Mouse (Mus musculus) adrenal gland (tissue): ENCODE data around the gene Igfbp5.

Source experiments
- intact Hi-C: fragments of 180-260 bp; cut with DNase I; formaldehyde crosslinking; loops from one replicate; pipeline ENCODE4 v1.15.1; 2025
- long read RNA-seq, 2 experiments: library from polyadenylated mRNA; unstranded; transcript quantifications; one replicate each; pipeline ENCODE4 v2.0.0; 2020; ENCODE audit warnings: borderline replicate concordance in 1 of 2; ENCODE audit not compliant: insufficient replicate concordance in 1 of 2

Igfbp5 gene
- long read RNA-seq, experiment 1, partial matches to known transcripts, result 0 of 18 reads
- long read RNA-seq, experiment 1, other reads (novel, unspliced or antisense), result 18 of 18 reads
- long read RNA-seq, experiment 2, full-length matches to known transcripts, result 2 of 43 reads
- long read RNA-seq, experiment 2, partial matches to known transcripts, result 0 of 43 reads
- long read RNA-seq, experiment 2, other reads (novel, unspliced or antisense), result 41 of 43 reads

DNA sequence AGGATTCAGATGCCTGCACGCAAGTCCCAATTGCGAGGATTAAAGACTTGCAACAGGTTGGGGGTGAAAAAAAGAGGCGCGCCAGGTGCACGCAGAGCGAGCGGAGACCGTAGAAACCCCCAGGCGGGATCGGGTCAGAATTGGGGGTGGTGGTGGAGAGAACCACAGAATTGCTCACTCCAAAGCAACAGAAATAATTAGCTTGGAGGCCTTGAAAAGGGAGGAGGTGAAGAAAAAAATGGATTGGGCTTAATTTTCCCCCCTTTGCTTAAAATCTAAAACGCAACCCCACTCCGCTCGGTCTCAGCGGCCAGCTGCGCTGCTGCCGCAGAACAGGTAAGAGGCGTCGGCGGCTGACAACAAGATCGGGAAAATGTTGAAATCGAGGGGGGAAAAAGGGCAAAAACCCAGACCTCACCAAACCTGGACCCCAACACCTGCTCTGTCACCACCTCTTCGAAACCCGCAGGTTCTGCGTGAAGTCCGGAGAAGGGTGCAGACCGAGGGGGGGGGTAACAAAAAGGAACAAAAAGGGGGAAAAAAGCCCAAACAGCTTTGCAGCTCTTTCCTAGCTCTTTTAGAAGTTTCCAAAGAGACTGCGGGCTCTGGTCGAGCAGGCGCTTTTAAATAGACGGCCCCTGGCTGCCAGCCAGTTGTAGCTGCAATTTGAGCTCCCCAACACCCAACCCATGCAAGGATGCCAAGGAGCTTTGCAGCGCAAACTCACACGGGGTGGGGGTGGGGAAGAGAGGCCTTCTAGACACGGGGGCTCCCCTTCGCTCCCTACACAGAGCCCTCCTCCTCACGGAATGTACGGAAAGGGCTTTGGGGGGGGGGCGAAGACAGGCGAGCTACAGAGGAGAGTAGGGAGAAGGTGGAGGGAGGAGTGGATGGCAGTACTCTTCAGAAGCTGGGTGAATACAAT, at the start of gene Igfbp5:
TSS of gene Igfbp5 (minus strand) at position 598 of the 925 bp plus-strand sequence.
- intact Hi-C loops, result loop anchor here (5.0 kb wide), 1 partner anchor 743 kb away; no protein-coding TSS in a partner anchor

DNA sequence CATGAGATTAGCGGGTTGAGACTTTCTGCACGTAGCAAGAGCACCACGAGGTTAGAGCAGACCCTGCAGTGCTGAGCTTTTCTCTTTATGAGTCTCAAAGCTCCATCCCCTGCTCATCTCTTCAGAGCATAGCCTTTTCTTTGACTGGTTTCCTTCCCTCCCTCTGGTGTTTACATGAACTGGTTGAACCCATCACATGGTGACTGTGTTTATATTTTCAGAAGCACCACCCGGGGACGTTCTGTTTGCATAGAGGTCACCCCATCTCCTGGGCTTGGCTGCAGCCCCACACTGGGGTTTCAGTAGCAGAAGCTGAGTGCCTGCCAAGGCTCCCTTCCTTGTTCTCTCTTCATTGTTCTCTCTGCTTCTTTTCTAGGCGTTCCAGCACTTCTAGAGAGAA, 40.1 kb upstream of the Igfbp5 start:
- intact Hi-C loops, result no loop called here

GRCm38 (mm10) chr1:72913073-72913472, 38.4 kb upstream of the Igfbp5 start:
- intact Hi-C loops, result no loop called here

GRCm38 (mm10) chr1:72895821-72896220, 21.1 kb upstream of the Igfbp5 start:
- intact Hi-C loops, result no loop called here

- intact Hi-C loops, result no loop called here
Observed at GRCm38 (mm10) chr1:72887910-72888309, 13.2 kb upstream of the Igfbp5 start.

DNA sequence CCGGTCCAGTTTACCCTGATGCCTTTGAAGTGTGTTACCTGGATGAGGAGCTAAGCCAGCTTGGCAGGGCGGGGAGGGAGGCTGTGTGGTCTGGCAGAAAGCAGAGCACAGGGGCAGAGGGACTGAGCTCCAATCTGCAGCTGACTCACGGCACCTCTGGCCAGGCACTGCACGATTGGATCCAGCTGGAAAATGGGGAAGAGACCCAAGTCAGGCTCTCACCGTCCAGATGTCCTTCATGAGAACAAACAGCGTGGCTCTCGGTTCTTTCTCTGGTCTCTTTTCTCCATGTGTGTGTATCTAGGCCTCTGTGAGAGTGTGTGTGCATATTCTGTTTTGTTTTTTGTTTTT, 11.1 kb upstream of the Igfbp5 start:
- intact Hi-C loops, result no loop called here

DNA sequence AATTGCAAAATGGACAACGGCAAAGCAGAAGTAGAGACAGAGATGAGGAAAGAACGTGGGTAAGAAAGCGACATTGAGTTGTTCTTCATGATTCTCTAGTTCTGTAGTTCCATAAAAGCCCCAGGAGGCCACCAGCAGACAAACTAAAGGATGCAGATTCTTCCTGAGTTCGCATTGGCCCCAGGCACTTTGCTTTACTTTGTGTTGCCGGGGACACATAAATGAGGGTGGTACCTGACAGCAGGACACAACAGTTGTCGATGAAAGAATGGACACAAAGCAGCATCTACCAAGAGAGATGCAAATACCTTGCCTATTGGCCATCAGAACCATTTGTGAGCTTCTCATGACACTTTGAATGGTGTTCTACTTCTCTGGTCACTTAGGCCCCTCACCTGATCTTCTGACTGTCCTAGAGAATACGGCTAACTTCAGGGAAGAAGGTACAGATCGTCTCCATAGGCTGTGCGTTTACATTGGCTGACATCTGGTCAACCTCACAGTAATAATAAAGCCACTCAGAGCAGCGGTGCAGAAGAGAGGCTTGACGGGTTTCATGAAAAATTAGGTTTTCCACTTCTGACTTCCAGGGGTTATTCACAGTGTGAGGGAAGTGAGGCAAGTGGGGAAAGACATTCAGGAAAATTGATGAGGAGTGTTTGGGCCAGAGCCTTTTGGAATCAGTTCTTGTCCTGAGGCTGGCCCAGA, 10.6 kb upstream of the Igfbp5 start:
- intact Hi-C loops, result no loop called here

DNA sequence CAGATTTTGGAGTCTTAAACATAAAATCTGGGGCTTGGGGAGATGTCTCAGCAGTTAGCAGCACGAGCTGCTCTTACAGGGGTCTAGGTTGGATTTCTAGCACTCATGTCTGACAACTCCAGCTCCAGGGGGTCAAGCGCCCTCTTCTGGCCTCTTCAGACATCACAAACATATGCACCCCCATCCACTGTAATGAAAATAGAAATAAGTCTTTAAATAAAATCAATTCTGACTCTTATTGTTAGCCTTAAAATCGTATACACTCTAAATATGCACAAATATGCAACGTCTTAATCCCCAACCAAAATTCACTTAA, 4.6 kb upstream of the Igfbp5 start:
- intact Hi-C loops, result loop anchor here (5.0 kb wide), 1 partner anchor 738 kb away; no protein-coding TSS in a partner anchor

GRCm38 (mm10) chr1:72878473-72879318, 4.0 kb upstream of the Igfbp5 start:
- intact Hi-C loops, result loop anchor here (5.0 kb wide), 1 partner anchor 739 kb away; no protein-coding TSS in a partner anchor

DNA sequence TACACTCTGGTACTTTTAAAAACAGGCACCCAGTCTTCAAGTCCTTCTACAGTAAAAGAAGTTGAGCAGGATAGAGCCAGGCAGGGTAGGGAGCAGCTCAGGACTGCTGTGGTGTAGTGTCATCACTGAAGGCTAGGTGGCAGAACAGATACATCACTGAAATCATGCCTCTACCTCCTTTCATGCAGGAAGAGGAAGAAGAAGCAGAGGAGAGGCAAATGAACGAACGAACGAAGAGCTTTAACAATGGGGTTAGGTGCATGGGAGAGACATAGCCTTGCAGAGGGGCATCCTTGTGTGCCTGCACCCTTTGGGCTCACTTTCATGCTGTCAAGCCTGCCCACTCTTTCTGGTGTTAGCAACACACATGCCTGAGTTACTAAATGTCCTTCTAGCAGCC, 3.2 kb upstream of the Igfbp5 start:
- intact Hi-C loops, result loop anchor here (2.0 to 5.0 kb wide), 2 partner anchors 397 to 739 kb away; no protein-coding TSS in a partner anchor

GRCm38 (mm10) chr1:72876111-72876510, 1.4 kb upstream of the Igfbp5 start:
- intact Hi-C loops, result loop anchor here (2.0 to 5.0 kb wide), 2 partner anchors 399 to 741 kb away; no protein-coding TSS in a partner anchor

- intact Hi-C loops, result loop anchor here (2.0 to 5.0 kb wide), 2 partner anchors 399 to 742 kb away; no protein-coding TSS in a partner anchor
Observed at GRCm38 (mm10) chr1:72875708-72876107, 1.0 kb upstream of the Igfbp5 start.

DNA sequence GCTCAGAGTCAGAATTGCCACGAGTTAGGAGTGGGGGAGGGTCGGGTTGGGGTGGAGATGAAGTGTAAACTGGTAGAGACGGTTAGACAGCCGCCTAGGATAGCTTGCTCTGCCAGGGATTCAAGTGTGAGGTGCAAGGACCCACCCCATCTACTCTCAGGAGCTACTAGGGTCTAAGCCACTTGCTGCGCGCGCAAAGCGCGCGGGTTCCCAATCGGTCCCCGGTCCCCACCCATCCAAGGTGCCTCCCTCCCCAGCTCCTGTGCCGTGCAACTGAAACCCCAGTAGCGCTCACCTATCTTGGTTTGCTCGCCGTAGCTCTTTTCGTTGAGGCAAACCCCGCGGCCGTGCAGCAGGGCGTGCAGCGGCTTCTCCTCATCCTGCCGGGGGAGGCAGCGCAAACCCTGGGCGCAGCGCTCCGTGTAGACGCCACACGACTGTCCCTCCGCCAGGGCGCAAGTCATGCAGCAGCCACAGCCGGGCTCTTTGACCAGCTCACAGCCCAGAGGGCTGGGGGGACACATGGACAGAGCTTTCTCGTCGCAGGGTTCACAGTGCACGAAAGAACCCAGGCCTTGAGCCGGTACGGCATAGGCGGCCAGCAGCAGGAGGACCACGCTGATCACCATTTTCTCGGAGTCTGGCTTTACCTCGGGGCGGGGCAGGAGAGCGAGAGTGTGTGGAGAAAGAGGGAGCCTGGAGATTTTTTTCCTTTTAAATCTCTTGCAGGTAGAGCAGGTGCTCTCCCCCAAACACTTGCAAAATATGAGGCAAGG, 985 bp downstream of the Igfbp5 start:
- intact Hi-C loops, result no loop called here

DNA sequence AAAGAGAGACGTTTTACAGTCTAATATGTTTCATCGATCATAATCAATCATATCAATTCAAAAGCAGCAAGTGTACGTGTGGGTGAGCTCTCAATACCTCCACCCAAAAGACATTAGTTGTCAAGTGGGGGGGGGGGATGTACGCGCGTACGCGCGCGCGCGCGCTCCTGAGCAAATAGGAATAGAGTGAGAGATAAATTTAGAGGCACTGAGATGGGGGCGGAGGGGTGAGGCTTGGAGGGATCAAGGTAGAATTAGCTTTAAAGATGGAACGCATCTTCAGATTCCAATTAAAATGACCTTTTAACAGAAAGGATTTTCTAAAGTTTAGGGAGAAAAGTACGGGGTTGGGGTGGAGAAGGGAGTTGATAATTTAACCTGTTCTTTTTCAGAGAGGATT, 1.6 kb downstream of the Igfbp5 start:
- intact Hi-C loops, result no loop called here

DNA sequence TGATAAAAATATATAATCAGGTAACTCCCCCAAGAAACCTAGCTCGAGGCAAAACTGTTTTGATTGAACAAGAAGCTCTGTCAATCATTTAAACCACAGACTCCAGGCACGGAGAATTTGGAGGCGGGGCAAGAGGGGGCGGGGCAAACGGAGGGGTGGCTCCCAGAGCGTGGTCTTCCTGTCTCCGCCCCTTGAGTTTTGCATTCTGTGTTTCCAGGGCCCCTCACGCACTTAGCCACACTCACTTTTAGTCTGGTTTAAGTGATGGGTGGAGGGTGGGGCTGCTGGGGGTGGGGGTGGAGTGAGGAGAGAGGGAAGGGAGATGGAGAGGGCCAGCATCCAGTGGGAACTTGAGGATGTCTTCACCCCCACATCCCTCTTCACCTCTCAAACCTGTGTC, 2.2 kb downstream of the Igfbp5 start:
- intact Hi-C loops, result no loop called here

GRCm38 (mm10) chr1:72871697-72872411, 2.8 kb downstream of the Igfbp5 start:
- intact Hi-C loops, result no loop called here

DNA sequence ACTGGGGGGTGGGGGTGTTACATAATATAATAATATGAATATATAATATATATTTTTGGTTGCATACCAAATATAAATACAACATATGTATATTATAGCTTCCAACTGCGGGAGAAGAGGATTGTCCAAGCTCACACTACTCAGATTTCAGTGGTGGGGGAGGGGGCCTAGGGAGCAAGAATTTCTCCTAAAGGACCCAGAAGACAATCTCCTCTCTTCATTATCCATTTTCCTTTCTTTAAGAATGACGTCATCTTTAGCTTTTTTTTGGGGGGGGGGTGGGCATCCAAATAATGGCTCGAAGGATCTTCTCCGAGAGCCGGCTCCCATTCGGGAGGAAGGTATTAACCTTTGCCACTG, 3.4 kb downstream of the Igfbp5 start:
- intact Hi-C loops, result no loop called here

DNA sequence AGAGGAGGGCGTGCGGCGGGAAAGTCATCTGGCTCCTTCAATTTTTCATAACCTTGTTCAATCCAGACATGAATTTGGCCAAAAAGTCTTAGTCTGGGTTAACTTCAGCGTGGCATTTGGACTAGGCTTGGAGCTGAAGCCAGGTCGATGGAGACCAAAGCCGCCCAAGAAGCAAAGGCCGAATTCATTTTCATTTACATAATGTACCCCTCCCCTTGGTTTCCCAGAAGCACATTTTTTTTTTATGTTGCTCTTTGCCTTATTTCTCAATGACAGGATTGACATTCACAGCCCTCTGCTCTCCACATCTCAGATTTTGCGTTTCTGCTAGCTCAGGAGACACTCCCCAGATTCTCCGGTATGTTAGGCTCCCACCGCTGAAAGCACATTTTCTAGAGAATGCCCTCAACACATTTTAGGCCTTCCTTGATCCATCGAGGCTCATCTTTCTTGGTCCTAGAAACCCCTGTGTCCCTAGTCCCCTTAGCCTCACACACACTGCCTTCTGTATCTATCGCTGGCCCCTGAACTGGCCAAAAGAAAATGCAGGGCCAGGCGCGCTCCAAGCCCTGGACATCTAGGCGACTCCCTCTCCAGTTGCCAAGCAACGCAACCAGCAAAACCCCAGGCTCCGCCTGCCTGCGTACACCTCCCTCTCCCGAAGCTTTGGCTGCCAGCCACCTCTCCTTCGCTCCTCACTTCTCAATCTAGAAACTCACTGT, 3.9 kb downstream of the Igfbp5 start:
- intact Hi-C loops, result no loop called here
